Mouse (Mus musculus): ENCODE measurements around the gene Eed.

GRCm38 (mm10) chr7:89948026-89948425 lies 32.8 kb downstream of the Eed start:
- TF ChIP-seq CTCF (conservative IDR thresholded peaks at IDR 0.05 in 1 of 2, IDR thresholded peaks at IDR 0.05 in 1 of 2; ENCODE audit: low read depth in 2 of 2, low read length in 2 of 2) (no peak), ETS1 (conservative IDR thresholded peaks at IDR 0.05; ENCODE audit: low read depth, low read length) (no peak), KAT2A (IDR thresholded peaks at IDR 0.05; ENCODE audit: insufficient replicate concordance, low read length) (no peak), POLR2A (IDR thresholded peaks at IDR 0.05; ENCODE audit: low read depth, low read length) (no peak), ZMIZ1 (IDR thresholded peaks at IDR 0.05; ENCODE audit: low read depth, low read length) (no peak), JUND (conservative IDR thresholded peaks at IDR 0.05; ENCODE audit: low read depth, low read length) (no peak), ZNF384 (IDR thresholded peaks at IDR 0.05; ENCODE audit: low read depth, low read length) (no peak), MXI1 (IDR thresholded peaks at IDR 0.05; ENCODE audit: low read depth, low read length) (no peak), MAX (IDR thresholded peaks at IDR 0.05; ENCODE audit: low read length) (no peak), BHLHE40 (IDR thresholded peaks at IDR 0.05; ENCODE audit: low read depth, low read length) (no peak)

All from CH12.LX (cell line).